Mouse (Mus musculus) cortical plate, adult 2 months (tissue): Measurements from ENCODE around the gene Chm.

Source experiments
- CTCF ChIP-seq: fragments of 200-500 bp; IDR thresholded peaks from 2 replicates; pipeline ENCODE4 v1.5.1; 2011; ENCODE audit warnings: mild to moderate bottlenecking, control low read depth, low read length; ENCODE audit not compliant: insufficient read depth; ENCODE audit errors: extremely low read depth
- POLR2A ChIP-seq: fragments of 200-500 bp; IDR thresholded peaks from 2 replicates; pipeline ENCODE4 v1.6.1; 2011; ENCODE audit warnings: mild to moderate bottlenecking, low read length, control low read depth; ENCODE audit not compliant: insufficient read depth; ENCODE audit errors: extremely low read depth

DNA sequence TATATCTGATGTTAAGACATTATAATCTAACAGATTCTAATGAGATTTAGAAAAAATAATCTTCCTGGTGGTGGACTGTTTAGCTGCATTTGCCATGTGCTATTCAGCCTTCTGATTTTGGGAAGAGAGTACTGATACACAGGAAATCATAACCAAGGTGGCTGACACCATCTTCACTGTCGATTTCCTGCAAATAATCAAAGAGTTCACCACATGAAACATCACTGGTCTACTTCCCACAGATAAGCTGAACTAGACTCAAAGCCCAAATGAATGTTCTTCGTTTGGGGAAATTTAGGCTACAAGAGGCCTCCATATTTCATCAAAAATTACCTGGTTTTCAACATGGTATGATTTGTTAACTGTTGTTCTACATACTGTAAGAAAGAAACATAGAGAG lies 101.1 kb downstream of the Chm start:
- TF ChIP-seq CTCF (no peak), POLR2A (no peak)
